Mouse (Mus musculus) spleen, adult 2 months (tissue): ENCODE measurements at regions not wholly inside any gene's neighbourhood (a gene's known extent, or its start where the extent isn't known, plus 50 kb on each side); places are given as distances from the start of the nearest gene placed in this dataset.

ENCODE experiments used
- DNase-seq, 2 experiments: peaks; one replicate each; pipeline versions ENCODE4 v3.0.0 to v3.0.0-alpha.2; 2012 to 2021; ENCODE audit warnings: low spot score in 2 of 2, low read depth in 1 of 2
- H3K27ac ChIP-seq: fragments of 200-500 bp; 2 replicates; pipeline ENCODE4 v1.5.1; 2012; ENCODE audit warnings: low read length, inconsistent platforms; ENCODE audit not compliant: insufficient read depth
- H3K27me3 ChIP-seq: fragments of 200-500 bp; 2 replicates; pipeline ENCODE4 v1.6.1; 2012; ENCODE audit warnings: mild to moderate bottlenecking, moderate library complexity, low read length, inconsistent platforms; ENCODE audit not compliant: control insufficient read depth, insufficient read depth
- H3K36me3 ChIP-seq: fragments of 200-500 bp; 2 replicates; pipeline ENCODE4 v1.6.1; 2012; ENCODE audit warnings: mild to moderate bottlenecking, low read length, inconsistent platforms; ENCODE audit not compliant: control insufficient read depth, insufficient read depth
- H3K4me1 ChIP-seq: fragments of 200-500 bp; 2 replicates; pipeline ENCODE4 v1.6.1; 2011; ENCODE audit warnings: inconsistent platforms; ENCODE audit not compliant: control insufficient read depth, insufficient read depth, insufficient read length
- H3K4me3 ChIP-seq: fragments of 200-500 bp; 2 replicates; pipeline ENCODE4 v1.5.1; 2011; ENCODE audit warnings: mild to moderate bottlenecking, inconsistent platforms; ENCODE audit not compliant: insufficient read depth, insufficient read length; ENCODE audit errors: extremely low read depth
- CTCF ChIP-seq: fragments of 200-500 bp; IDR thresholded peaks from 2 replicates; pipeline ENCODE4 v1.5.1; 2011; ENCODE audit warnings: mild to moderate bottlenecking, inconsistent platforms; ENCODE audit not compliant: insufficient read depth, insufficient read length, insufficient replicate concordance; ENCODE audit errors: extremely low read depth
- POLR2A ChIP-seq: fragments of 200-500 bp; IDR thresholded peaks from 2 replicates; pipeline ENCODE4 v1.6.1; 2011; ENCODE audit warnings: low read depth, low read length, inconsistent platforms
- WGBS: fragments of 180-500 bp; shearing (Covaris S2); methylation state at CpG from one replicate; pipeline ENCODE4 v1.1.7; 2018; 5-methylcytosine and 5-hydroxymethylcytosine counted together

DNA sequence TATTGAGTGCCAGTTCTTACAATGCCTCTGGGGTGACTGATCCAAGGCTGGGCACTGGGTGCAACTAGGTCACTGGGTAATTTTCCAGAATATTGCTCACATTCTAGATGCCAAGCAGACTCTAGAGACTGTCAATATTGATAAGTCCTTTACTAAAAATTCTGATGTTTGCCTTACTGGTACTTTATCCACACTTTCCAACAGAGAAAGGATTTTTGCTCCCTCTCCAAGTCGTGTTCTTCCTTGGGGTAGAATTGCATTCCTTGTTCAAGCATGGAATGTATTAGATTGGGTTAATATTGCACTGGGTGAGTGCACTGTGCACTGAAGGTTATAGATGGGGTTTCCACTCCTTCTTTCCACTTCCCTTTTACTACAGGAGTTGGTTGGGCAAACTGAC lies 1891.0 kb upstream of the Lrrc6 start:
- no peak for DNase-seq
- H3K4me3 ChIP-seq: no peak overlapping the region
- H3K36me3 ChIP-seq: no peaks in the 10 kb centered on the region
- H3K4me1 ChIP-seq: no peaks in the 10 kb centered on the region
- H3K27me3 ChIP-seq: no peaks in the 10 kb centered on the region
- H3K27ac ChIP-seq: no peak overlapping the region
- 64% methylated on average over 1 of the region's 1 CpGs for WGBS
- TF ChIP-seq CTCF: no peak
- TF ChIP-seq POLR2A: no peak

DNA sequence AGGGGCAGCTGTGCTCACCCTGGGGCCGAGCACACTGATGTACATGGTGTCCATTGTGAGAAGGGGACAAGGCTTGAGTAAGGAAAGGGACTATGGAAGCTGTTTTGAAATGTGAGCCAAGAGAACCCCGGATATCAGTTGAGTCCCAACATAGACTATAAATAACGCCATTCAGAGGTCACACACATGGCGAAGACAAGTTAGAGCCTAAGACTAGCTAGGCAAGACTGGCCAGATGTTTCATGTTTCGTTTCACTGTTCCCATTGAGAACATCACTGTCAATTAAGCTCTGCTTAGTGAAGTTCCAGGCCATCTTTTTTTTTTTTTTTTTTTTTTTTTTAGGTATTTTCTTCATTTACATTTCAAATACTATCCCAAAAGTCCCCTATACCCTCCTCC lies 1889.1 kb upstream of the Lrrc6 start:
- no peaks in the 10 kb centered on the region for H3K4me1 ChIP-seq
- no peak overlapping the region for H3K4me3 ChIP-seq
- H3K27ac ChIP-seq: no peak overlapping the region
- 79% methylated on average over 5 of the region's 5 CpGs for WGBS
- no peaks in the 10 kb centered on the region for H3K36me3 ChIP-seq
- TF ChIP-seq CTCF (no peak), POLR2A (no peak)
- H3K27me3 ChIP-seq: no peaks in the 10 kb centered on the region
- DNase-seq: no peak

DNA sequence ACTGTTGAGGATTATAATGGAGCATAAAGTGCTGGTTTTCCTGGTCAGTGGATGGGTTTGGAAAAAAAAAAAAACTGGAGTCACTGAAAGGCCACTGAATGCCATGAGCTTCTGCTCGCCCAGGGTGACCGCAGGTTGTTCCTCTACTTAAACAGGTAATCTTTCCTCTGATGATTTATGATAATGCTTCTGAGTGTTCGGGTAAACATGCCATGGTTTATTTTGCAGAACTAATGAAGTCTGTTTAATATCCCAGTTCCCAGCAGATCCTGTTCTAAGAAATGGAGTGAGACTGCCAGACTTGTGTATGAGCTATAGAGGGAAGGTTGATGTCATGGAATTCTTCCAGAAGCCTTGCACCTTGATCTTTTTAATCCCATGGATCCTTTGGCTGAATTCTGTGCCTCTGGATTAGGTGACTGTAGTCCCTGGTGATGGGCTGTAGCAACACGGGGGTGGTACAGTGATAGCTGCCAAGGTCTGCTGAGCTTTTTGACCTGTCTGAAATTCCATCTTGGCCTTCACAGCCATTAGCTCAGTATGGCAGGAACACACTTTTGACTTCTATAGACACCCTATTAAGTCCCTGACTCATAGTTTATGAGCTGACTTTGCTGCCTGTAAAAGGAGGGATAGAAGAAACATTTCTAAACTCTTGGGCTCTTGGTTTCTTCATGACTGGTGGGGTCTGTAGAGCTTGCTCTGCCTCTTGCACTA lies 1886.8 kb upstream of the Lrrc6 start:
- Histone ChIP-seq H3K27me3 (no peaks in the 10 kb centered on the region), H3K27ac (no peak overlapping the region), H3K4me3 (no peak overlapping the region), H3K36me3 (no peaks in the 10 kb centered on the region), H3K4me1 (no peaks in the 10 kb centered on the region)
- no peak for DNase-seq
- 86% methylated on average over 4 of the region's 4 CpGs for WGBS
- TF ChIP-seq CTCF (no peak), POLR2A (no peak)

DNA sequence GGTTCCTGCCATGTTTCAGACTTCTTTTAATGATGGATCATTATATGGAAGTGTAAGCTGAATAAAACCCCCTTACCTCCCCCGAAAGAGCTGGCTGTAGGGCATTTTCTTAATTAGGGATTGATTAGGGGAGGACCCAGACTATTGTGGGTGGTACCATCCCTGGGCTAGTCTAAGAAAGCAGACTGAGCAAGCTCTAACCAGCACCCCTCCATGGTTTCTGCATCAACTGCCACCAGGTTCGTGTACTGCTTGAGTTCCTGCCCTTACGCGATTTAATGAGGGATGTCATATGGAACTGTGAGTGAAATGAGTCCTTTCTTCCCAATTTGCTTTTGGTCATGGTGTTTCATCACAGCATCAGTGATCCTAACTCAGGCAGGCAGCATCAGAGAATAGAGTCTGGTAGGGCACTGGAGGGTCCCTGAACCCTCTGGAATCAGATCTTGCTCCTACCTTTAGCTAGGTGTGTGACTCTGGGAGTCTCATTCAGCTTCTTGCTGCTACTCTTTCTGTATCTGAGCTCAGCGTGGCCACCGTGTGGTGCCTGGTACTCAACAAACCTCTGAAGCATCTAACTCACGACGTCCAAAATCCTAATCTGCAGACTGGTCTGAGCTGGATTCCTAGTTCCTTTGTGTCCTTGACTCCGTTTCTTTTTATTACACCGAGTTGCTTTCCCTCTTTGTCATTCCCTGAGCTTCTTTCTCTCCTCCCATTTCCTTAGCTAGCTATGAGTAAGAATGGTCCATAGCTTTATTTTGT lies 1884.0 kb upstream of the Lrrc6 start:
- H3K36me3 ChIP-seq: no peaks in the 10 kb centered on the region
- H3K4me1 ChIP-seq: peaks cover 2% of the 10 kb centered on the region; the same call in 1 of the 2 replicates
- WGBS: 74% methylated on average over 10 of the region's 10 CpGs
- DNase-seq: no peak
- no peak overlapping the region for H3K4me3 ChIP-seq
- no peak overlapping the region for H3K27ac ChIP-seq
- TF ChIP-seq CTCF: no peak
- TF ChIP-seq POLR2A: no peak
- H3K27me3 ChIP-seq: no peaks in the 10 kb centered on the region

DNA sequence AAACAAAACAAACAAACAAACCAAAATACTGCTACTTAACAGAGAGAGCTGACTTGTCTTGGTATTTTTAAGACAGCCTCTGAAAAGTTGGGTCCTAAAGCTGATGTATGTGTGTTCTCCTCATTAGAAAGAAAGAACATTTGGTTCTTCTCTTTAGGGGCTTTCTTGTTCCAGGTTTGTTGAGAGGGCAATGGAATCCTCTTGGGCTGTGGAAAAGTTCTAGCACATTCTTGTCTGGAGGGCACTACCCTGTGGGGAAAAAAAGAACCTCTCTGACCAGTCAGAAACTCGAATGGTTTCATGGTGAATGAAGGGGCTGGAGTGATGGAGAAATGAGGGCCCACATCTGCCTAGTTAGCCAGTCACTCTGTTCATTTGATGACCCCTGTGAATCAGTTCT lies 1874.5 kb upstream of the Lrrc6 start:
- H3K4me3 ChIP-seq: no peak overlapping the region
- no peak for DNase-seq
- H3K4me1 ChIP-seq: no peaks in the 10 kb centered on the region
- no peak overlapping the region for H3K27ac ChIP-seq
- WGBS: 60% methylated on average over 1 of the region's 1 CpGs
- no peak for TF ChIP-seq CTCF
- TF ChIP-seq POLR2A: no peak
- no peaks in the 10 kb centered on the region for H3K36me3 ChIP-seq
- H3K27me3 ChIP-seq: no peaks in the 10 kb centered on the region

DNA sequence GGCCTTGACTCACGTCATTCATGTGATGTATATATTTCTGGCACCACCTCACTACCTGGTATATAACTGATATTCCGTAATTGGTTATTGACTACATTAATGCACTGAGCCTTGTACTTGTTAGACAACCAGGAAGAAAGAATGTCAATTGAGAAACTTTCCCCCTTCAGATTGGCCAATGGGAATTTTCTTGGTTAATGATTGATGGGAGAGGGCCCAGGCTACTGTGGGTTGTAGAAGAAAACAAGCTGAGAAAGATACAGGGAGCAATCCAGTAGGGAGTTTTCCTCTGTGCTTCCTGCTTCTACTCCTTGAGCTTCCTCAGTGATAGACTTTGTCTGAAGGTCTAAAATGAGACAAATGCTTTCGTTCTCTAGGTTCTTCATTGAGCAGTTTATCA lies 1866.1 kb upstream of the Lrrc6 start:
- H3K36me3 ChIP-seq: no peaks in the 10 kb centered on the region
- no peak overlapping the region for H3K27ac ChIP-seq
- H3K27me3 ChIP-seq: no peaks in the 10 kb centered on the region
- no peaks in the 10 kb centered on the region for H3K4me1 ChIP-seq
- no peak overlapping the region for H3K4me3 ChIP-seq
- TF ChIP-seq POLR2A: no peak
- TF ChIP-seq CTCF: no peak
- WGBS: 88% methylated on average over 3 of the region's 3 CpGs
- no peak for DNase-seq

DNA sequence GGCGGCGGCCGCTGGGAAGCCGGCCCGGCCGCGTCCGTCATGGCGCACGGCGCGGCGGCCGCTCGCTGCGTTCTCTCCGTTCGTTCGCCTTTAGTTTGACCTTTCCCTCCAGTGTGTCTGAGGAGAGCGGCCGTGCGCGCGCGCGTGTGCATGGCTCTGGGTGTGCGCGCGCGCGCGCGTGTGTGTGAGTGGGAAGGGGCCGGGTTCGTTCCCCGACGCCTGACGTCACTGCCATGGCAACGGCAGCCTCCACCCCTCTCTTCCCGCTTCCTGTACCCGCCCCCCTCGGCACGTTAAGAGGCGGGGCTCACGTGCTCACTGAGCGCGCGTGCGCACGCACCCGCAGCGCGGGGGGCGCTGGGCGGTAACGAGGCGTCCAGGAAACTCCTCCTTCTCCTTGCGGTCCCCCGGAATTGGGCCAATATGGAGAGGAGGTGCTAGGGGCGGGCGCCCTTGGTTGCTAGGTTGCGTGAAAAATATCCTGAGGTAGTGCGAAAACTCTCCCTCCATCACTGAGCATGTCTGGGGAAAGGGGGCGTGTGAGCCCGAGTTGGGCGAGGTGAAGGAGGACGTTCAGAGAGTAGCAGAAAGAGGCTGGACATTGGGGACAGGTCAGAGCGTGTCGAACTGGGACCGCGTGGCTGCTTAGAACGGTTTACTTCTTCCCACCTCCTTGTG lies 1862.5 kb upstream of the Lrrc6 start:
- TF ChIP-seq POLR2A: no peak; the same call in 1 of the 2 replicates
- no peak for TF ChIP-seq CTCF
- Histone ChIP-seq H3K36me3 (no peaks in the 10 kb centered on the region), H3K4me3 (peak overlapping the region; percentile 82), H3K27ac (peak overlapping the region; percentile 91), H3K4me1 (peaks cover 3% of the 10 kb centered on the region; the same call in 1 of the 2 replicates), H3K27me3 (no peaks in the 10 kb centered on the region)
- WGBS: under 1% methylated on average over 69 of the region's 72 CpGs
- DNase-seq: peak; percentile 97 to 98
